Mouse (Mus musculus): ENCODE results near the gene Iqcc. TPM values are rescaled to one million over a fixed set of nuclear protein-coding genes. Genes with fewer than 3 reads are reported as not detected.

Gene Iqcc
- total RNA-seq, 2 experiments from 2014 or later, result 16.3 to 17.6 TPM

GRCm38 (mm10) chr4:129622803-129623535 is 4.1 kb upstream of the Iqcc start:
- intact Hi-C loops (cut with DNase I), result no loop called here

DNA sequence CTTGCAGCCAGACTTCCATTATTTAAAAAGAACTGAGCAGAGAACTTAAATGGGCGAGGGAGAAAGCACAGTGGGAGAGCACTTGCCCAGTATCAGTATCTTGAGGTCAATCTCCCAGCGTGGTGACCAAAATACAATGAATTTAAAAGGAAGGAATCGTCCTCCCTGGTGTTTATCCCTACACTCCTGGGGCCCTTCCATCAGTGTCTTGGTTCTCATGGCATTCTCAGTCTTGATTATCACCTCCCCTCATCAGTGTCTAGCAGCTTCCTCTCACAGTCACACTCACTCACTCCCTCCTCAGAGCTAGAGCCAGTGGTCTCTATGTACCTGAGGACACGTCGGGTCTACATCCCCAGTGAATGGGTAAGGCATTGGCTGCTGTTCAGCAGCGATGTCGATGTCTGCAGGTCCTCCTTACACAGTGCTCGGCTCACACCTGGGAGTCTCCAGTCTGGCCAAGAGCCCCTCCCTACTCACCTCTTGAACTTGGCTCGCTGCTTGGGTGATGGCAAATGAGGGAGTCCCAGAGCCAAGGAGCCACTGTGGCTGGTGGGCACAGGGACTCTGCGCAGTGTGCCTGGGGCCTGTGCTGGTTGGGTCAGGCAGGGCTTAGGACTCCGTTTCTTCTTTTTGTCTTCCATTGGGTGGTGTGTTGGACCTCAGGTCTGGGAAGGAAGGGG is 3.4 kb upstream of the Iqcc start:
- intact Hi-C loops (cut with DNase I), result no loop called here
- DNase-seq, result no peak

More at GRCm38 (mm10) chr4:129622803-129623535, 4.1 kb upstream of the Iqcc start:
- DNase-seq, result no peak

- DNase-seq, result peak in 1 of 2 experiments; percentile 44
- intact Hi-C loops (cut with DNase I), result no loop called here
Observed at GRCm38 (mm10) chr4:129621283-129621841, 2.5 kb upstream of the Iqcc start.

DNA sequence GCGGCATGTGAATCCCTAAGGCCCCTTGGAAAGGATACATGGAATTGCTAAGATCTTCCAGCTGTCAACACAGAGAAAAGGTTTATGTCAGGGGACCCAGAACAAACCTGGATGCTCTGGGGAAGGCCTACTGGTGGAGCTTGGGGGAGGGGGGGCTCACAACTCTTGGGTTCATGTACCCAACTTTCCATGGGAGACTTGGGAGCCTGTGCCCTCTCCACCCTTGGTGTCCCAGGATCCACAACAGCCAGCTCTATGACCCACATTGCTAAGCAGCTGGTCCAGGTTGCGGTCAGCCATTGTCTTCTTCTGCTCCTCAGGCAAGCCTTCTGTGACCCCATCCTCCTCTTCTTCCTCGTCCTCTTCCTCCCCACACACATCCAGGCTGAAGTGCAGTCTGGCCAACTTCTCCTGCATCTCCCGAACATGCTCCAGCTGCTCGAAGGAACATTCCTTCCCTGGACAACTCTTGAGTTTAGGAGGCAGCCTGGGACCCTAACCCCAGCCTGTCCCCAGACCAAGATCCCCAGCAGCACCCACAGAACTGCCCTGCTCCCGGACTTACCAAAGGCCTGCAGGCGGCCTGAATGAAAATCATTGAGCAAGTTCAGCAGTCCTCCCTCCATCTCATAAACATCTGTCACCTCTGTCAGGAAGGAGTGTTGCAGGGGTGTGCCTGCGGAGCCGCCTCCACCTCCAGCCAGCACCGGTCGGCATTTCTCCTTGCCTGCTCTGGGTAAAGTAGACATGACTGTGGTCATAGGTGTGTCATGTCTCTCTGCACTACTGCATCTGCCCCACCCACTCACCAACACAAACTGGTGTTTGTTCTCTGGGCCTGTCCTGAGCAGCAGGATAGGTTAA is 1.8 kb upstream of the Iqcc start:
- intact Hi-C loops (cut with DNase I), result no loop called here
- no peak for DNase-seq

GRCm38 (mm10) chr4:129618031-129618430 is 868 bp downstream of the Iqcc start:
- intact Hi-C loops (cut with DNase I), result no loop called here
- DNase-seq, result no peak

DNA sequence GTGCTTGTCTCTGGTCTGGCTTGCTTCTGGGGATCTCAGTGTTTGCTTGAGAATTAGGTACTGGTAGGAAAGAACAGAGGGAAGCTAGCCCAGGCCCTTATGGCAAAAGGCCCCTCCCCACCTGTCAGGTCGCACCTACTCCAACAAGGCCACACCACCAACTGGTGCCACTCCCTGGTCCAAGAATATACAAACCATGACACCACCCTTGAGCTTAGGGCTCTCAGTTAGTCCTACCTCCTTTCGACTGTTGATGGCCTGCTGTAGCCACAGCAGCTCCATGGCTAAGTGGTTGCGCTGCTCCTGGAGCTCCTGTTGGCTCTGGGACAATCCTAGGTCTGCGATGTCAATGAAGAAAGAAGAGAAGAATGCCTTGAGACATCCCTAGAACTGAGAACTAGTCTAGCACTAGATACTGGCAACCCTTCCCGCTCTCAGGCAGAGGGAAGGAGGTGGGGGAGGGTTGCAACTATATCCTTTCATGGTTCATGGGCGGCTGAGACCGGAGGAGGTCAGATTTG is 1.7 kb downstream of the Iqcc start:
- intact Hi-C loops (cut with DNase I), result no loop called here
- DNase-seq, result no peak

- intact Hi-C loops (cut with DNase I), result no loop called here
- DNase-seq, result no peak
Observed at GRCm38 (mm10) chr4:129616631-129617030, 2.3 kb downstream of the Iqcc start.

- intact Hi-C loops (cut with DNase I), result no loop called here
- DNase-seq, result no peak
Observed at GRCm38 (mm10) chr4:129615801-129616290, 3.1 kb downstream of the Iqcc start.

- intact Hi-C loops (cut with DNase I), result no loop called here
- peak in 1 of 2 experiments; percentile 52 for DNase-seq
Observed at GRCm38 (mm10) chr4:129614093-129614492, 4.8 kb downstream of the Iqcc start, which contains the start of gene Dcdc2b. Gene Dcdc2b (minus strand): TSS chr4:129614257.

DNA sequence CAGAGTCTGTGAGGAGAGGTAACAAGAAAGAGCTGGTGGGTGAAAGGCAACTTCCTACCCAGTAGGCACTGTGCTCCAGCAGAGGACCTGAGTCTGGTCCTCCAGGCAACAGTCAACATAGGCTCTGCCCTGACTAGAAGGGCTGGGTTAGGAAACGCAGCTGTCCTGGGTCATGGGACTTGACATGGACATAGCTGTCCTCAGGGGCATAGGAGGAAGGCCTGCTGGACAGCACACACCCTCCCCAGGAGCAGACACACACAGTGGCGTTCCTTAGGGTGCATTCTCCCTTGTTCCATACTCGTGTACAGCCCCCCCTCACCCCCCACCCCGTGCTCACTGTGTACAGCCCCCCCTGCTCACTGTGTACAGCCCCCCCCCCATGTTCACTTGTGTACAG is 8.4 kb downstream of the Iqcc start:
- intact Hi-C loops (cut with DNase I), result no loop called here
- no peak for DNase-seq

GRCm38 (mm10) chr4:129610026-129610425 is 8.9 kb downstream of the Iqcc start:
- intact Hi-C loops (cut with DNase I), result no loop called here
- no peak for DNase-seq

DNA sequence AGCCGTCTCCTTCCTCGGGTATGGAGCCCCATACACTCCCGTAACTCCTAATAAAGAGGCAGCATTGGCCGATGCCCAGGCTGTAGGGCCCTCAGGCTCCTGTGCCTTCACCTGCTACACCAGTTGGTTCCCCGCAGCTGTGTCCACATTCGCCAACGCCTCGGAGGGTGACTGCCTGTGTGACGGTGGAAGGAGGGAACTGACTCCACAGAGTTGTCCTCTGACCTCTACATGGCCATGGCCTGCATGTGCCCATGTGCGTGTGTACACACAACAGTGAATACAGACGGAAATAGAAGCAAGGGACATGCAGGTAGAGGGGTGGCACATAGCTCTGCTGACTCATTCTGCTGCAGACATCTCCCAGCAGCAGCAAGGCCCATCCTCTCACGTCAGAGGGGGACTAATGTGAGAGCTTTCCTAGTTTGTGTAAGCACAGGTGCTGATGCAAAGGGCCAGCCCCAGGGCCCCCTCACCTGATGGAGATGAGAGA is 9.7 kb downstream of the Iqcc start:
- no peak for DNase-seq
- intact Hi-C loops (cut with DNase I), result loop anchor here (2.0 to 5.0 kb wide), 5 partner anchors 24 to 272 kb away; partner anchors contain the start of genes Rbbp4 and Zbtb8os

GRCm38 (mm10) chr4:129608426-129609025 is 10.4 kb downstream of the Iqcc start:
- DNase-seq, result peak; percentile 79 to 90
- intact Hi-C loops (cut with DNase I), result loop anchor here (2.0 to 5.0 kb wide), 5 partner anchors 24 to 271 kb away; partner anchors contain the start of genes Rbbp4 and Zbtb8os

GRCm38 (mm10) chr4:129600233-129601158 is 18.4 kb downstream of the Iqcc start, which contains the start of the genes Eif3i and Tmem234:
Gene Eif3i (minus strand): TSS chr4:129600648.
Gene Tmem234 (plus strand): TSS chr4:129600668.
- intact Hi-C loops (cut with DNase I), result no loop called here
- peak; percentile 83 to 86 for DNase-seq

DNA sequence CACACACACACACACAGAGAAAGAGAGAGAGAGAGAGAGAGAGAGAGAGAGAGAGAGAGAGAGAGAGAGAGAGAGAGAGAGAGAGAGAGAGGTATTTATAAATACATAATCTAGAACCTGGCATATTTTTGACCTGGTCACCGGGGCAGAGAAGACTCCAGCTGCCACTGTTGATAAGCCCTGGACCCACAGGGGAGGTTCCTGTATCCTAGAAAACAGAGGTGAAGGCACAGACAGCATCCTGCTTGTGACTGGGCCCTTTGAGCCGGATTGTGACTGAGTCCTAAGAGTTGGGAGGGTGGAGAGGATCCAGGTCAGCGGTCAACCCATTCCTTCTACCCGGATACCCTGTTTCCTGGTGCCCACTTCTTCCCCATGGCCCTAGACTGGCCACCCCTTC is 30.0 kb downstream of the Iqcc start:
- intact Hi-C loops (cut with DNase I), result no loop called here
- DNase-seq, result no peak

GRCm38 (mm10) chr4:129586943-129587342 is 32.0 kb downstream of the Iqcc start:
- no peak for DNase-seq
- intact Hi-C loops (cut with DNase I), result no loop called here

DNA sequence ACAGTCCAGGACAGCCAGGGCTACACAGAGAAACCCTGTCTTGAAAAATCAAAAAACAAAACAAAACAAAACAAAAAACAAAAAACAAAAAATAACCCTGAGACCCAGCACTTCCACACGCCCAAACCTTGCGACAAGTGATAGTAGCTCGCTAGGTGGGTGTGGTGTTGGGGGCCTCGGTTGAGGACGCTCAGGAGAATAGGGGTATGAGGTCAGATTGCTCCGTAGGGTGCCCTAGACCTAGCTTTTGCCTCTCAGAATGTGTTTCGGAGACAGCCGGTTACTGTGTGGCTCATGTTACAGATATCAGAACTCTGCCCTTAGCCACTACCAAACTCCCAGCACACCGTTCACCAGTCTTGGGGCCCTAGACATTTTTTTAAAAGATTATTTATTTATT is 33.1 kb downstream of the Iqcc start:
- no peak for DNase-seq
- intact Hi-C loops (cut with DNase I), result loop anchor here (2.0 kb wide), 1 partner anchor 23 kb away; no protein-coding TSS in a partner anchor
